Mouse (Mus musculus) adrenal gland (tissue): ENCODE measurements around the gene Bmp5.

Experiments
- intact Hi-C: fragments of 180-260 bp; cut with DNase I; formaldehyde crosslinking; loops from one replicate; pipeline ENCODE4 v1.15.1; 2025
- microRNA-seq, 2 experiments: library from miRNA; unstranded; fragments of <30 nt; microRNA quantifications; one replicate each; pipeline ENCODE4; 2019

Gene Bmp5

DNA sequence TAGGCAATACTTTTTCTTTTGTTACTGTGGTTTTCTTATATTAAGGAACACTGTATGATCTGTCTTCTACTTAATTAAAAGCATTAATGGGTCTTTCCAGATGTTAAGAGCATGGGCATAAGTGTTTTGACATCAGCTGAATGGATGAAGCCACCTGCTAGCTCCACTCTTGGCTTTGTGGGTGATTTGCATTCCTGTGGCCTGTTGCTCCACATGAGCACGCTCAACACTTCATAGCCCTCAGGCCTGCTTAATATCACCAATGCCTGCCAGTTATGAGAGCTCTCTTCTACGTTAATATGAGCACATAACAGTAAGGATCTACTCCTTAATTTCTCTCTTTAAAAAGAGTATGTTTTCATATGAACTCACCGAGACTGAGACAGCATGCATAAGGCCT lies 169.5 kb downstream of the Bmp5 start:
- intact Hi-C loops = no loop called here

Small RNA genes lying within 50 kb of the gene (microRNA-seq; reads per million reads assigned to microRNA genes)
- gene Gm44355 = 0 reads per million in 2 experiments
